28 mouse cellular contexts compared by ENCODE assay signal in the genomic region with DNA sequence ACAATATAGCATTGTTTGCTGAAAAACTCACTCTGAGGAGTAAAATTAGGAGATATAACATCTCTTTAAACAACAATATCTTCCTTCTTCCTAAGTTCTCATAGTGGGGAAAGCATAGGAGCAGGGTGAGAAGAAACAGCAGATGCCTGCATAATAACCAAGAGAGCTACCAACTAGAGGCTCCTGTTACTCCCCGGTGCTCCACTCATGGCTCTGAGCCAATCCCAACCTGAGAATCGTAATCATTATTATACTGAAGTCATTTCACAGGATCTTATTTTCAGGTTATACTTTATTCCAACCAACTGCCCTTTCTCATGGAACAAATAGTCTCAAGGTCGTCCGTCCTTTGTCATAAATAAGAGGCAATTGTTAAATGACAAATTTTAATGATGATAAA.
DNase-seq lines count a peak whose midpoint lies in the region; ATAC-seq and TF ChIP-seq lines count a peak whose summit lies in the region.
"Had no signal": no experiment of that assay in that cellular context is flagged by ENCODE, and none has a peak within 500 bp of the region (broad histone marks: within the 10 kb centered on the region; RNA-seq: fewer than 3 reads in every experiment).

No protein-coding gene starts in this region.

- TF ChIP-seq CTCF in brain, embryonic 14.5 days (IDR thresholded peaks at IDR 0.05; ENCODE audit: borderline replicate concordance, extremely low read depth, insufficient read depth, insufficient read length): no peak

- no peak overlapping the region for H3K4me3 ChIP-seq in hindbrain, embryonic 14.5 days (replicated peaks; ENCODE audit: low read length)
- H3K4me3 ChIP-seq in hindbrain, embryonic 16.5 days (ENCODE audit: low read length): no peak overlapping the region
- H3K4me3 ChIP-seq in kidney, embryonic 14.5 days (ENCODE audit: low read length): no peak overlapping the region
- H3K4me3 ChIP-seq: embryonic facial prominence, embryonic 10.5 days; embryonic facial prominence, embryonic 15.5 days; forebrain, embryonic 15.5 days; heart, embryonic 10.5 days; heart, embryonic 15.5 days; hindbrain, embryonic 12.5 days; layer of hippocampus, adult 2 months; liver, embryonic 12.5 days; megakaryocyte, embryonic 14.5 days; midbrain, embryonic 13.5 days; stomach, embryonic 15.5 days had no signal

- no peak for DNase-seq in hindbrain, embryonic 14.5 days (ENCODE audit: low spot score)
- peak; percentile 37 for DNase-seq in brain, embryonic 14.5 days (ENCODE audit: low read depth)
- DNase-seq in cerebellum, adult 9-10 months: peak; percentile 65
- peak; percentile 40 to 42 for DNase-seq in cerebellum, postnatal 36 days
- no peak for DNase-seq in c-Kit-positive CD71-positive TER-119-positive erythroid progenitor cells, embryonic 14.5 days (ENCODE audit: low spot score)
- DNase-seq: adrenal gland, postnatal 10 days; gastrocnemius, postnatal 25 days; heart, adult 11 months; kidney, adult 18-20 months; kidney, postnatal 36 days; liver, postnatal 0 days; lung, postnatal 4 days; right cerebral cortex, postnatal 25 days; thymus, postnatal 25 days had no signal

- H3K36me3 ChIP-seq in hindbrain, embryonic 14.5 days (replicated peaks; ENCODE audit: control insufficient read depth, insufficient read depth): no peaks in the 10 kb centered on the region
- H3K36me3 ChIP-seq in hindbrain, embryonic 16.5 days (ENCODE audit: control insufficient read depth, insufficient read depth, low read length): no peaks in the 10 kb centered on the region
- no peaks in the 10 kb centered on the region for H3K36me3 ChIP-seq in kidney, embryonic 14.5 days (ENCODE audit: control insufficient read depth, insufficient read depth, low read length)
- H3K36me3 ChIP-seq: embryonic facial prominence, embryonic 10.5 days; embryonic facial prominence, embryonic 15.5 days; forebrain, embryonic 15.5 days; heart, embryonic 10.5 days; heart, embryonic 15.5 days; hindbrain, embryonic 12.5 days; liver, embryonic 12.5 days; midbrain, embryonic 13.5 days; stomach, embryonic 15.5 days had no signal

- TF ChIP-seq POLR2A in brain, embryonic 14.5 days (IDR thresholded peaks at IDR 0.05; ENCODE audit: borderline replicate concordance, extremely low read depth, insufficient read depth, insufficient read length, poor library complexity, severe bottlenecking): no peak

- no peaks in the 10 kb centered on the region for H3K27me3 ChIP-seq in hindbrain, embryonic 14.5 days (ENCODE audit: control insufficient read depth, insufficient read depth, low read length)
- no peaks in the 10 kb centered on the region for H3K27me3 ChIP-seq in hindbrain, embryonic 16.5 days (replicated peaks; ENCODE audit: control insufficient read depth, insufficient read depth, low read length)
- H3K27me3 ChIP-seq in kidney, embryonic 14.5 days (ENCODE audit: control insufficient read depth, insufficient read depth, low read length): no peaks in the 10 kb centered on the region
- H3K27me3 ChIP-seq: embryonic facial prominence, embryonic 15.5 days; forebrain, embryonic 15.5 days; heart, embryonic 15.5 days; hindbrain, embryonic 12.5 days; liver, embryonic 12.5 days; megakaryocyte, embryonic 14.5 days; midbrain, embryonic 13.5 days; Patski; stomach, embryonic 15.5 days had no signal

- no peak overlapping the region for H3K4me2 ChIP-seq in hindbrain, embryonic 14.5 days (replicated peaks)
- H3K4me2 ChIP-seq in hindbrain, embryonic 16.5 days (ENCODE audit: low read length): no peak overlapping the region
- H3K4me2 ChIP-seq in kidney, embryonic 14.5 days (replicated peaks; ENCODE audit: low read depth, low read length): no peak overlapping the region
- H3K4me2 ChIP-seq: embryonic facial prominence, embryonic 15.5 days; forebrain, embryonic 15.5 days; heart, embryonic 15.5 days; hindbrain, embryonic 12.5 days; liver, embryonic 12.5 days; midbrain, embryonic 13.5 days; stomach, embryonic 15.5 days had no signal

- 0 out of 2 replicates have a peak overlapping the region, but pooled peaks have one; percentile 14 for H3K27ac ChIP-seq in hindbrain, embryonic 14.5 days
- no peak overlapping the region for H3K27ac ChIP-seq in hindbrain, embryonic 16.5 days (ENCODE audit: low read depth, low read length)
- no peak overlapping the region for H3K27ac ChIP-seq in kidney, embryonic 14.5 days (ENCODE audit: low read depth, low read length)
- H3K27ac ChIP-seq: embryonic facial prominence, embryonic 10.5 days; embryonic facial prominence, embryonic 15.5 days; forebrain, embryonic 15.5 days; heart, embryonic 10.5 days; heart, embryonic 15.5 days; hindbrain, embryonic 12.5 days; layer of hippocampus, adult 2 months; liver, embryonic 12.5 days; midbrain, embryonic 13.5 days; stomach, embryonic 15.5 days had no signal

- no peaks in the 10 kb centered on the region; the same call in none of the 2 replicates for H3K4me1 ChIP-seq in hindbrain, embryonic 14.5 days (replicated peaks; ENCODE audit: control insufficient read depth, insufficient read depth, low read length)
- H3K4me1 ChIP-seq in hindbrain, embryonic 16.5 days (ENCODE audit: control insufficient read depth, insufficient read depth, low read depth, low read length): no peaks in the 10 kb centered on the region
- H3K4me1 ChIP-seq in kidney, embryonic 14.5 days (ENCODE audit: control insufficient read depth, insufficient read depth, low read length): no peaks in the 10 kb centered on the region
- H3K4me1 ChIP-seq: embryonic facial prominence, embryonic 10.5 days; embryonic facial prominence, embryonic 15.5 days; forebrain, embryonic 15.5 days; heart, embryonic 10.5 days; heart, embryonic 15.5 days; hindbrain, embryonic 12.5 days; liver, embryonic 12.5 days; megakaryocyte, embryonic 14.5 days; midbrain, embryonic 13.5 days; stomach, embryonic 15.5 days had no signal

- no peak for ATAC-seq in hindbrain, embryonic 14.5 days (ENCODE audit: low FRiP score)
- ATAC-seq in hindbrain, embryonic 16.5 days: no peak
- no peak for ATAC-seq in kidney, embryonic 14.5 days (ENCODE audit: low FRiP score, low TSS enrichment)
- ATAC-seq: forebrain, embryonic 15.5 days; liver, embryonic 12.5 days; liver, postnatal 0 days; midbrain, embryonic 13.5 days; Patski had no signal

- 61% methylated on average over 4 of the region's 4 CpGs for WGBS in hindbrain, embryonic 14.5 days
- WGBS in hindbrain, embryonic 16.5 days: 60% methylated on average over 4 of the region's 4 CpGs
- whole genome bisulfite sequencing in kidney, embryonic 14.5 days: 70% methylated on average over 4 of the region's 4 CpGs

- H3K9me3 ChIP-seq in hindbrain, embryonic 14.5 days (ENCODE audit: control insufficient read depth, low read length): no peaks in the 10 kb centered on the region
- H3K9me3 ChIP-seq in hindbrain, embryonic 16.5 days (ENCODE audit: control insufficient read depth, low read length): no peaks in the 10 kb centered on the region
- no peaks in the 10 kb centered on the region for H3K9me3 ChIP-seq in kidney, embryonic 14.5 days (ENCODE audit: control insufficient read depth, low read length)
- H3K9me3 ChIP-seq: embryonic facial prominence, embryonic 10.5 days; embryonic facial prominence, embryonic 15.5 days; forebrain, embryonic 15.5 days; heart, embryonic 10.5 days; heart, embryonic 15.5 days; hindbrain, embryonic 12.5 days; liver, embryonic 12.5 days; megakaryocyte, embryonic 14.5 days; midbrain, embryonic 13.5 days; stomach, embryonic 15.5 days had no signal

- H3K9ac ChIP-seq in hindbrain, embryonic 14.5 days: no peak overlapping the region
- no peak overlapping the region for H3K9ac ChIP-seq in hindbrain, embryonic 16.5 days (ENCODE audit: low read depth, low read length)
- no peak overlapping the region for H3K9ac ChIP-seq in kidney, embryonic 14.5 days (ENCODE audit: low read depth, low read length)
- H3K9ac ChIP-seq: embryonic facial prominence, embryonic 15.5 days; forebrain, embryonic 15.5 days; heart, embryonic 15.5 days; hindbrain, embryonic 12.5 days; liver, embryonic 12.5 days; liver, postnatal 0 days; midbrain, embryonic 13.5 days; stomach, embryonic 15.5 days had no signal

Comparison
In these comparisons a context has a peak if more than half of its experiments do, and no peak if none do; other contexts are left out.
1. DNase-seq: peak in brain, embryonic 14.5 days (single experiment), cerebellum, adult 9-10 months (single experiment) and cerebellum, postnatal 36 days (2 of 2); none in hindbrain, embryonic 14.5 days (single experiment) and c-Kit-positive CD71-positive TER-119-positive erythroid progenitor cells, embryonic 14.5 days (single experiment).